Comparison of ENCODE assay signal across 23 mouse cellular contexts in the genomic region with DNA sequence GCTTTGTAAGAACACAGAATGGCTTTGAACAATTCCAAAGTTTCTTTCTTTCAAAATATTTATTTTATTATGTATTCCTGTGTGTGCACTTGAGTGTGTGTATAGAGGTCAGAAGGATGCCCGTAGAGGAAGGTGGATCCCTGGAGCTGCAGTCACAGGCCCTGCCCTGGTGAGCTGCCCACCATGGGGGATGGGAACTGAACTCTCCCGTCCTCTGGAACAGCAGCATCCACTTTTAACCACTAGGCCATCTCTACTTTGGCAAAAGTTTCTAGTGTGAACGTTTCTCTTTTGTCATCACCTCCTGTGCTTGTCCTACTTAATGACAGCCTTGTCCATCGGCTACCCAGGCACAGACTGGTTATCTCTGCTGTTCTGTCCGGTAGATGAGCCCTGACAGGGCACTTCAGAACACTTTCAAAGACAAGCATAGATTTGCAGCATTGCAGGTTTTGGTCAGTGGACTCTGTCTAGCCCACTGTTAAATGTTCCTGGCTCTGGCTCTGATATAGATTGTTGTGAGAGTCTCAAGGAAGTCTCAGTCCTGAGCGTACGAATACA. TPM values are rescaled to one million over a fixed set of nuclear protein-coding genes. Genes with fewer than 3 reads are reported as not detected.
DNase-seq lines count a peak whose midpoint lies in the region; ATAC-seq and TF ChIP-seq lines count a peak whose summit lies in the region.
"Had no signal": no experiment of that assay in that cellular context is flagged by ENCODE, and none has a peak within 500 bp of the region (broad histone marks: within the 10 kb centered on the region; RNA-seq: fewer than 3 reads in every experiment).

No protein-coding gene starts in this region.

- intact Hi-C loops in heart, postnatal 25 days (cut with DNase I) = loop anchor here (2.0 kb wide), 1 partner anchor 34 kb away; no protein-coding TSS in a partner anchor

- H3K9me3 ChIP-seq in hindbrain, embryonic 14.5 days (ENCODE audit: control insufficient read depth, low read length) = no peaks in the 10 kb centered on the region
- no peaks in the 10 kb centered on the region for H3K9me3 ChIP-seq in hindbrain, embryonic 16.5 days (ENCODE audit: control insufficient read depth, low read length)
- no peaks in the 10 kb centered on the region for H3K9me3 ChIP-seq in heart, postnatal 0 days (replicated peaks; ENCODE audit: control insufficient read depth, low read length)
- H3K9me3 ChIP-seq: embryonic facial prominence, embryonic 10.5 days; forebrain, embryonic 13.5 days; G1E; hindbrain, embryonic 10.5 days; hindbrain, embryonic 15.5 days had no signal

- peaks cover 26% of the 10 kb centered on the region for H3K4me1 ChIP-seq in hindbrain, embryonic 14.5 days (replicated peaks; ENCODE audit: control insufficient read depth, insufficient read depth, low read length)
- peaks cover 6% of the 10 kb centered on the region for H3K4me1 ChIP-seq in hindbrain, embryonic 16.5 days (ENCODE audit: control insufficient read depth, insufficient read depth, low read depth, low read length)
- H3K4me1 ChIP-seq in heart, postnatal 0 days (ENCODE audit: control insufficient read depth, insufficient read depth) = peaks cover 25% of the 10 kb centered on the region

- no peak overlapping the region for H3K27ac ChIP-seq in hindbrain, embryonic 14.5 days
- no peak overlapping the region for H3K27ac ChIP-seq in hindbrain, embryonic 16.5 days (ENCODE audit: low read depth, low read length)
- H3K27ac ChIP-seq in heart, postnatal 0 days (ENCODE audit: low read depth) = no peak overlapping the region
- H3K27ac ChIP-seq: embryonic facial prominence, embryonic 10.5 days; forebrain, embryonic 13.5 days; gastrocnemius, adult 2 months; hindbrain, embryonic 10.5 days; hindbrain, embryonic 15.5 days had no signal

- H3K9ac ChIP-seq in hindbrain, embryonic 14.5 days = no peak overlapping the region
- H3K9ac ChIP-seq in hindbrain, embryonic 16.5 days (ENCODE audit: low read depth, low read length) = no peak overlapping the region
- no peak overlapping the region for H3K9ac ChIP-seq in heart, postnatal 0 days (replicated peaks; ENCODE audit: low read depth, low read length)
- H3K9ac ChIP-seq: forebrain, embryonic 13.5 days; forebrain, postnatal 0 days; hindbrain, embryonic 15.5 days had no signal

- H3K27me3 ChIP-seq in hindbrain, embryonic 14.5 days (ENCODE audit: control insufficient read depth, insufficient read depth, low read length) = no peaks in the 10 kb centered on the region
- no peaks in the 10 kb centered on the region for H3K27me3 ChIP-seq in hindbrain, embryonic 16.5 days (replicated peaks; ENCODE audit: control insufficient read depth, insufficient read depth, low read length)
- no peaks in the 10 kb centered on the region for H3K27me3 ChIP-seq in heart, postnatal 0 days (ENCODE audit: control insufficient read depth, insufficient read depth, low read length)
- H3K27me3 ChIP-seq: forebrain, embryonic 13.5 days; hindbrain, embryonic 15.5 days had no signal

- TF ChIP-seq CTCF in heart, postnatal 0 days (IDR thresholded peaks at IDR 0.05; ENCODE audit: low read depth) = peak; percentile 14; the same call in 1 of the 2 replicates

- H3K4me2 ChIP-seq in hindbrain, embryonic 14.5 days (replicated peaks) = no peak overlapping the region
- no peak overlapping the region for H3K4me2 ChIP-seq in hindbrain, embryonic 16.5 days (ENCODE audit: low read length)
- no peak overlapping the region for H3K4me2 ChIP-seq in heart, postnatal 0 days (ENCODE audit: low read depth, low read length)
- H3K4me2 ChIP-seq: forebrain, embryonic 13.5 days; hindbrain, embryonic 15.5 days had no signal

- WGBS in hindbrain, embryonic 14.5 days = 77% methylated on average over 7 of the region's 7 CpGs
- WGBS in hindbrain, embryonic 16.5 days = 78% methylated on average over 7 of the region's 7 CpGs
- WGBS in heart, postnatal 0 days = 41% methylated on average over 7 of the region's 7 CpGs

- no peaks in the 10 kb centered on the region for H3K36me3 ChIP-seq in hindbrain, embryonic 14.5 days (replicated peaks; ENCODE audit: control insufficient read depth, insufficient read depth)
- no peaks in the 10 kb centered on the region for H3K36me3 ChIP-seq in hindbrain, embryonic 16.5 days (ENCODE audit: control insufficient read depth, insufficient read depth, low read length)
- H3K36me3 ChIP-seq in heart, postnatal 0 days (replicated peaks; ENCODE audit: control insufficient read depth, insufficient read depth, low read length) = no peaks in the 10 kb centered on the region
- H3K36me3 ChIP-seq: hindbrain, embryonic 15.5 days had no signal

- DNase-seq in heart, adult 11 months = peak; percentile 90
- no peak for DNase-seq in heart, postnatal 25 days (ENCODE audit: low spot score)
- no peak for DNase-seq in hindbrain, embryonic 14.5 days (ENCODE audit: low spot score)
- DNase-seq in heart, postnatal 0 days (ENCODE audit: low spot score) = peak; percentile 28
- DNase-seq in thymus, postnatal 36 days = no peak
- DNase-seq in frontal cortex, postnatal 10 days (ENCODE audit: low spot score in 2 of 2) = no peak
- DNase-seq: adrenal gland, adult 8-10 months; adrenal gland, postnatal 36 days; B cell, adult 2 months; cerebellum, adult 2 months; cerebellum, postnatal 10 days; forebrain, postnatal 0 days; gastrocnemius, adult 2 months; gastrocnemius, postnatal 36 days had no signal

- H3K4me3 ChIP-seq in hindbrain, embryonic 14.5 days (replicated peaks; ENCODE audit: low read length) = no peak overlapping the region
- no peak overlapping the region for H3K4me3 ChIP-seq in hindbrain, embryonic 16.5 days (ENCODE audit: low read length)
- H3K4me3 ChIP-seq in heart, postnatal 0 days (ENCODE audit: low read depth, low read length) = no peak overlapping the region
- H3K4me3 ChIP-seq: embryonic facial prominence, embryonic 10.5 days; forebrain, embryonic 13.5 days; gastrocnemius, adult 2 months; hindbrain, embryonic 10.5 days; hindbrain, embryonic 15.5 days had no signal

- peak; percentile 49; the same call in 1 of the 2 replicates for ATAC-seq in hindbrain, embryonic 14.5 days (ENCODE audit: low FRiP score)
- ATAC-seq in hindbrain, embryonic 16.5 days = no peak
- peak; percentile 78 for ATAC-seq in heart, postnatal 0 days (ENCODE audit: insufficient read depth, low read depth)
- ATAC-seq: CD4-positive, CD25-positive, alpha-beta regulatory T cell, adult 4 months; forebrain, embryonic 13.5 days; forebrain, postnatal 0 days; inflammation-experienced regulatory T-cells, adult 6 months; intestine, postnatal 0 days had no signal

- peak; percentile 34; the same call in 1 of the 2 replicates for TF ChIP-seq EP300 in heart, postnatal 0 days (IDR thresholded peaks at IDR 0.05; ENCODE audit: low read depth)

RNA-seq across cellular contexts. Expression of a gene that starts 56.9 kb away (rescaled TPM):
- total RNA-seq in heart, postnatal 25 days (2021) = 10 to 100 TPM; 28.2 to 32.0 TPM
- 18.8 and 20.5 TPM in 2 replicates for polyA plus RNA-seq in hindbrain, embryonic 14.5 days (2014; fragmentation: Nextera tagmentation; extraction: Ambion mirVana)
- polyA plus RNA-seq in hindbrain, embryonic 16.5 days (2015; fragmentation: Nextera tagmentation; extraction: Ambion mirVana) = 9.6 and 12.5 TPM in 2 replicates
- total RNA-seq in heart, postnatal 0 days (2014; rRNA removed; ENCODE audit: low replicate concordance) = 26.8 and 27.3 TPM in 2 replicates
- 4.1 and 4.4 TPM in 2 replicates for polyA plus RNA-seq in heart, postnatal 0 days (2015; fragmentation: Nextera tagmentation; extraction: Ambion mirVana)

Comparison
In these comparisons a context has a peak if more than half of its experiments do, and no peak if none do; other contexts are left out.
1. DNase-seq: peak in heart, adult 11 months (single experiment) and heart, postnatal 0 days (single experiment); none in heart, postnatal 25 days (single experiment), hindbrain, embryonic 14.5 days (single experiment), thymus, postnatal 36 days (0 of 2) and frontal cortex, postnatal 10 days (0 of 2).